Mouse (Mus musculus) bone marrow, adult 2 months (tissue): ENCODE measurements around the gene Rpl9-ps6.

Experiments used
- CTCF ChIP-seq: fragments of 200-500 bp; IDR thresholded peaks from 2 replicates; pipeline ENCODE4 v1.5.1; 2011; ENCODE audit warnings: low read length, control low read depth; ENCODE audit not compliant: control insufficient read depth, insufficient read depth
- POLR2A ChIP-seq: fragments of 200-500 bp; IDR thresholded peaks from 2 replicates; pipeline ENCODE4 v1.6.1; 2011; ENCODE audit warnings: low read depth, mild to moderate bottlenecking, control low read depth, low read length, borderline replicate concordance; ENCODE audit not compliant: control insufficient read depth

- no peak for TF ChIP-seq CTCF
- TF ChIP-seq POLR2A, result no peak
Measured at GRCm38 (mm10) chr19:32470570-32471263, 4.3 kb upstream of the Rpl9-ps6 start.
